Mouse (Mus musculus): ENCODE data around the gene Dgkh. TPM values are rescaled to one million over a fixed set of nuclear protein-coding genes. Genes with fewer than 3 reads are reported as not detected.
A peak's percentile ranks its signal among the peaks of the same experiment; 100 is the strongest.

The Dgkh gene
- total and polyA plus RNA-seq, 3 experiments, result 0.05 TPM; not detected in 2

GRCm38 (mm10) chr14:78538572-78539320 is 193.8 kb downstream of the Dgkh start:
- Histone ChIP-seq H3K36me3 (replicated peaks) (no peaks in the 10 kb centered on the region), H3K4me1 (ENCODE audit: insufficient read depth, low read depth, low read length) (peaks cover 12% of the 10 kb centered on the region), H3K27me3 (ENCODE audit: insufficient read depth, low read length) (no peaks in the 10 kb centered on the region), H3K9me3 (replicated peaks) (peaks cover 11% of the 10 kb centered on the region), H3K4me3 (ENCODE audit: low read depth, low read length) (no peak overlapping the region)
- DNase-seq (ENCODE audit: low spot score), result no peak
- TF ChIP-seq TAL1 (conservative IDR thresholded peaks at IDR 0.05; ENCODE audit: low read depth, low read length) (no peak), GATA1 (IDR thresholded peaks at IDR 0.05; ENCODE audit: borderline replicate concordance, low read length) (no peak), POLR2AphosphoS5 (IDR thresholded peaks at IDR 0.05; ENCODE audit: insufficient replicate concordance, low read depth, low read length) (no peak), CTCF (IDR thresholded peaks at IDR 0.05; ENCODE audit: low read depth, low read length) (no peak), GATA2 (IDR thresholded peaks at IDR 0.05; ENCODE audit: borderline replicate concordance, low read depth, low read length) (no peak)
- no peak for ATAC-seq (ENCODE audit: extremely low read depth, insufficient number of reproducible peaks, low FRiP score, poor library complexity, severe bottlenecking)

DNA sequence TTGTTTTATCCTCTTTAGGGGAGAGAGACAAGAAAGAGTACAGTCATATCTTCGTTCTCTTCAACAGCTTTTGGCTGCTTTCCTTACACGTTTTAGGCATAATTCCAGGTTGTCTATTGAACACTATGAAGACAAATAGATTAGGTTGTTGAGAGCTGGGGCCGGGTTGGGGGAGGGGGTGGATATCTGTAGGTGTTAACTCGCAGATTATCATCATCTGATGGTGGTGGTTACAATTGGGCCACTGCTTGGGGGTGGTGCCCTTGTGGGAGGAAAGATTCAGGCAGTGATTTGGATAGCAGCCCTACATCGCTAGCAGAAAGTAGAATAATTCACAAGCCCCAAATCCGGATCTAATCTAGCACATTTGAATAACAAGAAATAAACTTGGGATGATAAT is 195.0 kb downstream of the Dgkh start:
- no peak for DNase-seq (ENCODE audit: low spot score)
- TF ChIP-seq GATA2 (IDR thresholded peaks at IDR 0.05; ENCODE audit: borderline replicate concordance, low read depth, low read length), result no peak
- TF ChIP-seq TAL1 (conservative IDR thresholded peaks at IDR 0.05; ENCODE audit: low read depth, low read length), result no peak
- no peak for TF ChIP-seq CTCF (IDR thresholded peaks at IDR 0.05; ENCODE audit: low read depth, low read length)
- no peak for TF ChIP-seq POLR2AphosphoS5 (IDR thresholded peaks at IDR 0.05; ENCODE audit: insufficient replicate concordance, low read depth, low read length)
- TF ChIP-seq GATA1 (IDR thresholded peaks at IDR 0.05; ENCODE audit: borderline replicate concordance, low read length), result no peak
- H3K9me3 ChIP-seq (replicated peaks), result peaks cover 11% of the 10 kb centered on the region
- no peaks in the 10 kb centered on the region for H3K27me3 ChIP-seq (ENCODE audit: insufficient read depth, low read length)
- no peaks in the 10 kb centered on the region for H3K36me3 ChIP-seq (replicated peaks)
- H3K4me1 ChIP-seq (ENCODE audit: insufficient read depth, low read depth, low read length), result peaks cover 12% of the 10 kb centered on the region
- no peak for ATAC-seq (ENCODE audit: extremely low read depth, insufficient number of reproducible peaks, low FRiP score, poor library complexity, severe bottlenecking)
- no peak overlapping the region for H3K4me3 ChIP-seq (ENCODE audit: low read depth, low read length)

- H3K27me3 ChIP-seq (ENCODE audit: insufficient read depth, low read length), result no peaks in the 10 kb centered on the region
- peaks cover 11% of the 10 kb centered on the region for H3K9me3 ChIP-seq (replicated peaks)
- H3K36me3 ChIP-seq (replicated peaks), result no peaks in the 10 kb centered on the region
- peak; percentile 90 for ATAC-seq (ENCODE audit: extremely low read depth, insufficient number of reproducible peaks, low FRiP score, poor library complexity, severe bottlenecking)
- peak within 1 kb of the TSS; percentile 80 for H3K4me3 ChIP-seq (ENCODE audit: low read depth, low read length)
- TF ChIP-seq GATA2 (IDR thresholded peaks at IDR 0.05; ENCODE audit: borderline replicate concordance, low read depth, low read length) (no peak), TAL1 (conservative IDR thresholded peaks at IDR 0.05; ENCODE audit: low read depth, low read length) (no peak), GATA1 (IDR thresholded peaks at IDR 0.05; ENCODE audit: borderline replicate concordance, low read length) (no peak), POLR2AphosphoS5 (IDR thresholded peaks at IDR 0.05; ENCODE audit: insufficient replicate concordance, low read depth, low read length) (no peak), CTCF (IDR thresholded peaks at IDR 0.05; ENCODE audit: low read depth, low read length) (no peak)
- H3K4me1 ChIP-seq (ENCODE audit: insufficient read depth, low read depth, low read length), result peaks cover 12% of the 10 kb centered on the region
- peak; percentile 79 for DNase-seq (ENCODE audit: low spot score)
These were observed 196.1 kb downstream of the Dgkh start, which contains the start of gene Akap11 for GRCm38 (mm10) chr14:78536281-78537165. Akap11 (minus strand) TSS chr14:78536808.

GRCm38 (mm10) chr14:78535366-78535765 is 197.2 kb downstream of the Dgkh start:
- Histone ChIP-seq H3K36me3 (replicated peaks) (no peaks in the 10 kb centered on the region), H3K27me3 (ENCODE audit: insufficient read depth, low read length) (no peaks in the 10 kb centered on the region), H3K4me3 (ENCODE audit: low read depth, low read length) (no peak overlapping the region), H3K4me1 (ENCODE audit: insufficient read depth, low read depth, low read length) (peaks cover 12% of the 10 kb centered on the region), H3K9me3 (replicated peaks) (peaks cover 12% of the 10 kb centered on the region)
- no peak for TF ChIP-seq POLR2AphosphoS5 (IDR thresholded peaks at IDR 0.05; ENCODE audit: insufficient replicate concordance, low read depth, low read length)
- TF ChIP-seq GATA2 (IDR thresholded peaks at IDR 0.05; ENCODE audit: borderline replicate concordance, low read depth, low read length), result no peak
- TF ChIP-seq TAL1 (conservative IDR thresholded peaks at IDR 0.05; ENCODE audit: low read depth, low read length), result no peak
- TF ChIP-seq CTCF (IDR thresholded peaks at IDR 0.05; ENCODE audit: low read depth, low read length), result no peak
- TF ChIP-seq GATA1 (IDR thresholded peaks at IDR 0.05; ENCODE audit: borderline replicate concordance, low read length), result no peak
- DNase-seq (ENCODE audit: low spot score), result no peak
- ATAC-seq (ENCODE audit: extremely low read depth, insufficient number of reproducible peaks, low FRiP score, poor library complexity, severe bottlenecking), result no peak

GRCm38 (mm10) chr14:78534651-78535050 is 197.9 kb downstream of the Dgkh start:
- Histone ChIP-seq H3K27me3 (ENCODE audit: insufficient read depth, low read length) (no peaks in the 10 kb centered on the region), H3K9me3 (replicated peaks) (peaks cover 13% of the 10 kb centered on the region), H3K4me3 (ENCODE audit: low read depth, low read length) (no peak overlapping the region), H3K4me1 (ENCODE audit: insufficient read depth, low read depth, low read length) (peaks cover 12% of the 10 kb centered on the region), H3K36me3 (replicated peaks) (no peaks in the 10 kb centered on the region)
- ATAC-seq (ENCODE audit: extremely low read depth, insufficient number of reproducible peaks, low FRiP score, poor library complexity, severe bottlenecking) (no peak), DNase-seq (ENCODE audit: low spot score) (no peak)
- TF ChIP-seq GATA1 (IDR thresholded peaks at IDR 0.05; ENCODE audit: borderline replicate concordance, low read length) (no peak), TAL1 (conservative IDR thresholded peaks at IDR 0.05; ENCODE audit: low read depth, low read length) (no peak)

DNA sequence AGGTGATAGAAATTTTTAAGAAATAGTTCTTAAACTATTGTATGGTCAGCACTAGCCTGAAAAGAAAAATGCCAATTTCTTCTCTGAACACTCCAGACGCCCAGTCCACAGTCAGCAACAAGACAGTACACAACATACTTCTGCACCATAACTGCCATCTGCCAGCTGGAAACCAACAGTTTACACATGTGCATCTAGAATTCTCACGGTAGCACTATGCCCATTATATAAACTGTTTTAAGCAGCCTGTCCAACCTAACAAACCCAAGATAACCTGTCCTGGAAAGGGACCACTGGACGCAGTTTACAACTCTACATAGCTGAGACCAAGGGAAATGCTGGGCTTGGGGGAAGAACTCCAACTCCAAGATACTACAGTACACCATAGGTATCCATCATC is 198.9 kb downstream of the Dgkh start:
- ATAC-seq (ENCODE audit: extremely low read depth, insufficient number of reproducible peaks, low FRiP score, poor library complexity, severe bottlenecking), result no peak
- H3K4me1 ChIP-seq (ENCODE audit: insufficient read depth, low read depth, low read length), result peaks cover 12% of the 10 kb centered on the region

More for the DNA sequence above, 198.9 kb downstream of the Dgkh start:
- TF ChIP-seq CTCF (IDR thresholded peaks at IDR 0.05; ENCODE audit: low read depth, low read length) (no peak), GATA2 (IDR thresholded peaks at IDR 0.05; ENCODE audit: borderline replicate concordance, low read depth, low read length) (no peak), POLR2AphosphoS5 (IDR thresholded peaks at IDR 0.05; ENCODE audit: insufficient replicate concordance, low read depth, low read length) (no peak)
- DNase-seq (ENCODE audit: low spot score), result no peak
- H3K27me3 ChIP-seq (ENCODE audit: insufficient read depth, low read length), result no peaks in the 10 kb centered on the region
- no peaks in the 10 kb centered on the region for H3K36me3 ChIP-seq (replicated peaks)
- peaks cover 13% of the 10 kb centered on the region for H3K9me3 ChIP-seq (replicated peaks)
- H3K4me3 ChIP-seq (ENCODE audit: low read depth, low read length), result no peak overlapping the region
